Mouse (Mus musculus) CD4-positive, CD25-positive, alpha-beta regulatory T cell, adult 4 months (primary cell): ENCODE results near the gene Sh3glb2. TPM values are rescaled to one million over a fixed set of nuclear protein-coding genes. Genes with fewer than 3 reads are reported as not detected.

Experiments used
- ATAC-seq: one replicate; pipeline ENCODE4 v1.8.0; 2017
- polyA plus RNA-seq, 2 experiments: library from polyadenylated mRNA; unstranded; fragments of 100-300 nt; shearing (Covaris generic); gene quantifications; one replicate each; pipeline ENCODE4 v1.2.1; 2017

Gene Sh3glb2
- polyA plus RNA-seq = 100 to 1,000 TPM in 1 of 2 experiments, 10 to 100 TPM in 1; 86.1 to 129 TPM

DNA sequence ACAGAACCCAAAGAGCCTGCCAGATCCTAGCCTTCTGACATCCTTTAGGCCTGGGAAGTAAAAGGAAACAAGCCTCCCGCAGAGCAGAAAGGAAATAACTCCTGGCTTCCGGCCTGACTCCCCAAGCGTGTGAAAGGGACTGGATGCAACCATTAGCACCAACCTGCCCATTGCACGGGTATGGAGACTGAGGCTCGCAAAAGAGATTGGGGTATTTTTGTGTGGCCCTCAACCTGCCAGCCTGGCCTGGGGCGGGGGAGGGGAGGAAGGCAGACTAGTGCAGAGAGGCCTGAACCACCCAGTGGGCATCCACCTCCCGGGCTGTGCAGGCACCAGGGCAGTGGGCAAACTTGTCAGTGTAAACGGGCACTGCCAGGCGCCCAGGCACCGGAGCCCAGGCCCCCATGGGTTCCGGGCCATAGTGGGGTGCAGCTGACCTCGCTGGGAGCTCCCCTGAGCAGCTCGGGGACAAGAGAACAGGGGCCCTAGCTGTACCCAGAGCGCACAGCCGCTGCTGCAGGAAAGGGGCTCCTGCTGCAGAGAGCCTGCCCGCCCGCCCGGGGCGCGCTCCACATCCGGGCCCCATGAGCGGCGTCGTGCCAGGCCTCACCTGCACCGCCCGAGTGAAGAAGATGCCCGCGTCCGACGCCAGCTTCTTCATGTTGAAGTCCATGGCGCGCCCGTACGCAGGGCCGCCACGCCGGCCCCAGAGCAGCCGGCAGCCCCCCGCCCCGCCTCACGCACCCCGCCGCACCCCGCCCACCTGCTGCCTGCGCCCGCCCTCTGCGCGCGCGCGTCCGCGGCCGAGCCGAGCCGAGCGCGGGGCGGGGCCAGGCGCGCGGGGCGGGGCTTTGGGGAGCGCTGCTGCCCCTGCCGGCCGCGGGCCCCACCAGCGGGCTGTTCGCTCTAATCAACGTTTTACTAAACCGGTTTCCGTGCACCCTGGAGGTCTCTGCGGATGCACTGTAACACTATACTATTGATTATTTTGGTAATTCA lies at the start of gene Sh3glb2:
TSS of gene Sh3glb2 (minus strand) at position 805 of the 999 bp plus-strand sequence.
- peak; percentile 75 for ATAC-seq

DNA sequence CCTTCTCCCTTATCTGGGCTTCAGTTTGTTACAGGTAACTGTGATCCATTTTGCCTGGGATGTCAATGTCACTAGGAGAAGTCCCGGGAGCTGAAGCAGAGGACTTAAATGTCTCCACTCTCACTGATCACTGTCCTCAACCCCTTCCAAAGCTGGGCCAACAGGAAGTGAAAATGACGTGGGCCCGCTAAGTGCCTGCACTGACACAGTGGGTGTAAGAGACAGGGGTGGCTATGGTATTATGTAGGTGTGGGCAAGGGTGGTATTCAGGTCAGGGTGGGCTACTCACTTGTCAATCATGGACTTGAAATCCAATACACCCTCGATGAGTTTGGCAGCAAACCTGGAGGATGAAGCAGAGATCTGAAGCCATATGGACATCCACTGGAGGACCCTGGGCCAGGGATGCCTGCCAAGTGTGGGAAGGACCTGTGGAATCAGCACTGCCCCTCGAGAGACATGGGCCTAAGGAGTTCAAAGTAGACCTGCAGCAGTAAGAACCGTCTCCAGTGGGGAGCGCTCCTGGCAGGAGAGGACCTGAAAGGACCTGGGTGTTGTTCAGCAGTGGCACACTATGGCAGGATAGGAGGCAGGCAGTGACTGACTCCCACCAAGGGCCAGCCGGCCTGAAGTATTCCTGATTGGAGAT lies 49.4 kb upstream of the Sh3glb2 start:
- no peak for ATAC-seq

DNA sequence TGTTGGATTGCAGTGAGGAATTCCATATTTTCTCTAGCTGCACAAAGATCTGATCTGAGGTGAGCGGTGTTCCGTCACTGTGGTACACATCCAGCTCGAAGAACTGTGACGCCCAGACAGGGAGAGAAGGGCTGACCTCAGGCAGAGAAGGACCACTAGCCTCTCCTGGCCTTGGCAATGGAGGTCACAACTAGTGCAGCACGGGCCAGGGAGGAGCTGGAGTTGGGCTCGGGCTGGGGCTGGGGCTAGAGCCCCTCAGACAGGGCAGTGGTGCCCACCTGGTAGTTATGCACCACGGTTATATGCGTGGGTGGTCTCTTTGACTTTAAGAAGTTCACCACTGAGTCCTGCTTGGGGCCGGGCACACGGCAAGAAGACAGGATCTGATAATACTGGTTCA lies 48.6 kb upstream of the Sh3glb2 start:
- ATAC-seq = no peak

DNA sequence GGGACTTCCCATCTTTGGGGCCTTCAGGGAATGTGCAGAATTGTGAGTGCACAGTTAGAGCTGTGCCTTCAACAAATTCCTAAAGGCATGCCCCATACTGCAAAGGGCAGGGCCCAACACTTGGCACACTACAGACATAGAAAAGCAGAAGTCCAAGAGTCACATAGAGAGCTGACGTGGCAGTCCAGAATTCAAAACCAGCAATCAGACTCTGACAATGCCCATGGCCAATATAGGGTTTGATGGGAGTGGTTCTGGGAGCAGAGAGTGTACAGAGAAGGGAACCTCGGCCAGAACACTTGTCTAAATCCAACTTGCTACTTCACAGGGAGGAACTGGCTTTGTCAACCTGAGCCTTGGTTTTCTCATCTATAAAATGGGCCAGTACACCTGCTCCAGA lies 48.1 kb upstream of the Sh3glb2 start:
- ATAC-seq = no peak

DNA sequence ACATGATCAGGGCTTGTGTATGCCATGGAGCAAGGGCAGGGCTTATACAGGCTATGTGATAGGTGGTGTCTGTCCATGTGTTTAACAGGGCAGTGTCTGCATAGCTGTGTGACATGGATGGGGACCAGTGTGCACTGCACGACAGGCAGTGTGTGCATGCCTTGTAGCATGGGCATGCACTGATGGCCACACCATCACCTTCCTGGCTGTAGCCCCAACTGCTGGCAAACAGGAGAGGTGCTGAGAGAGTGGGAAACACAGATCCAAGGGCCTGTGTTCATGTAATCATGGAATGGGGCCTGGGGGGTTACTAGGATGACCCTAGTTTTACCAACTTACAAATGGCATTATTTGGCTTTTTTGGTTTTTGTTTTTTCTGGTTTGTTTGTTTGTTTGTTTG lies 44.7 kb upstream of the Sh3glb2 start:
- no peak for ATAC-seq

DNA sequence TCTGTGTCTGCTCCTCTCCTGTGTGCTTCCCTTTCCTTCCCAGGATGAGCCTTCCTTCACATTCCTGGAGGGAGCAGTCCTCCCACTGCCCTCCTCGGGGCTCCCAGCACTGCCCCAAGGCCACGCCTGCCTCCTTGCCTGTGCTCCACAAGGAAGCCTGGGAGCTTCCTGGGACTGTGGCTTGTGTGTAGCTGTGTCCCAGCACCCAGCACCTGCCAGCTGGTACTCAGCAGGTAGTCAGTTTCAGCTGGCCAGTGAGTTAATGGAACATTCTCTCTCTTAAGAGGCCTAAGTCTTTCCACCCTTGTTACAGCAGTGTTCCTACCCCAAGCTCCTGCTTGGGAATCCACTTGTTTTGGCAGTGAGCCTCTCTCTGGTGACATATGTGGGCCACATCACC lies 43.7 kb upstream of the Sh3glb2 start:
- ATAC-seq = no peak

DNA sequence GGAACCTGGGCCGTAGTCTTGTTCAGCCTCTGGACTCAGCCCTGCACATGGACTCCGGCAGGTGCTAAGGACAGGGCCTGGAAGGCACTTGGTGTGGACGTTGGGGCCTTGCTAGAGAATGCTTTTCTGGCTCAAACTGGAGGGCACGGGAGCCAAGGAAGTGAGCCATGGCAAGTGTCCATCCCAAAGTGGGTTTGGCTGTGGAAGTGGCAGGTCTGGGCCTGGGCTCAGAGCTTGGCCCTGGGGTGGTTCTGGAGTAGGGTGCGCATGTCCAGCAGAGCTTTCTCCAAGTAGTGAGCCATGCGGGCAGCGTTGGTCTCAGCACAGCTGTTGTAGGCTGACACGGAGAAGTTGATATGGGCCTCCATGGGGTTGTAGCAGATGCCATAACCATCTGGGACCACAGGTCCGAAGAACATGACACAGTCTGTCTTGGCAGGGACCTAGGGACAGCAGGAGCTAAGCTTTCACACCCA lies 43.3 kb upstream of the Sh3glb2 start:
- no peak for ATAC-seq

DNA sequence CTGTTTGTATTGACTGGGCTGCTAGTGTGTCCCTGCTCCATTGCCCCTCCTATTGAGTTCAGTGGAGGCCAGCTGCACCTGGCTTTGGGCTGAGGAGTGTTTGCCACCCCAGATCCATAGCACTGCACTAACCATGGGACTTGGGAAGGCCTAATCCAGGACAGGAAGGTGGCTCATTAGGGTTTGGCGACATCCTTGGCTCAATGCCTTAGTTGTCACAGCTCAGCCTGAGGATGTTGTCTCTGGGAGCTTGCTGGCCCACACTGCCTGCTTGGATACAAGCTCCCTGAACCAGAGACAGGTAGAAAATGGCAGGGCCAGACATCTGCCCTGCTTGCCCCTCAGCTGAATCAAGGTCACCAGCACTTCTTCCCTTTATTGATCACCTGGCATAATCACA lies 42.4 kb upstream of the Sh3glb2 start:
- ATAC-seq = no peak

DNA sequence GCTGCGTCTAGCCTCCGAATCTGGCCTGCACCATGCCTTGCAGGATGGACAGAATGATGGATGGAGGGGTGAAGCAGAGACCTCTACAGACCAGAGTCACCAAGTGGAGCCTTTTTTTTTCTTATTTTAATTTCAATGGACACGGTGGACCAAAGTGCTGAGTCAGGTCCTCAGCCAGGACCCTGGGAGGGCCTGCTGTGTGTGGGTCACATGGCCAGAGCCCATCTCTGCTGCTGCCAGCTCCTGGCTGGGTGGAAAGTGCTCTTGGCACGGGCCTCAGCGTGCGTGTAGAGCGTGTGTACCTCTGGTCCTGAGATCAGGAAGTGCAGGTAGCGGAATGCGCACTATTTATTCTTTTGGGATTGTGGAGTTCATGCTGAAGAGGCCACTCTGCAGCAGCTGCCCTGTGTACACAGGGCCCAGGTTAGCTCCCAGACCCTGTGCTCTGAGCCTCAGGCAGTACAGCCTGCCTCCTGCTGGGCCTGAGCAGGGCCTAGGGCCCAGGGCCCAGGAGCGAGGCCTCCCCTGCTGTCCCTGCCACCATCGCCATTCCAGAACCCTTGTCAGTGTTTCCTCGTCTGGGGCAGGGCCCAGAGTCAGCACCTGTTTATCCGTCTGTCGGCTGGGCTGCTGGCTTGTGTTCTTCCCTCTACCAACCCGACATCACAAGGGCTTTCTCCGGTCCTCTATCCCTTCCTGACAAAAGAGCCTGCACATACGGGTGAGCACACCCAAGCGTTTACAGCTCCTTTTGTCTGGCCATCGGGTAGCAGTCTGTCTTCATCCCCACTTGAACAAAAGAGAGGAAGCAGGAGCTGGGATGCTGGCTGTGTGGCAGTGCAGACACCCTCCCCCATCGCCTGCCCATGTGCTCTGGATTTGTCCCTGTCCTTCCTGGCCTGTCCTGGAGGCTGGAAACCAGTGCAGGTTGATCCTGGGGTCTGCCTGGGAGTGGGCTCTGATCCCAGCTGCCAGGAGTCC lies 40.3 kb upstream of the Sh3glb2 start:
- ATAC-seq = no peak

DNA sequence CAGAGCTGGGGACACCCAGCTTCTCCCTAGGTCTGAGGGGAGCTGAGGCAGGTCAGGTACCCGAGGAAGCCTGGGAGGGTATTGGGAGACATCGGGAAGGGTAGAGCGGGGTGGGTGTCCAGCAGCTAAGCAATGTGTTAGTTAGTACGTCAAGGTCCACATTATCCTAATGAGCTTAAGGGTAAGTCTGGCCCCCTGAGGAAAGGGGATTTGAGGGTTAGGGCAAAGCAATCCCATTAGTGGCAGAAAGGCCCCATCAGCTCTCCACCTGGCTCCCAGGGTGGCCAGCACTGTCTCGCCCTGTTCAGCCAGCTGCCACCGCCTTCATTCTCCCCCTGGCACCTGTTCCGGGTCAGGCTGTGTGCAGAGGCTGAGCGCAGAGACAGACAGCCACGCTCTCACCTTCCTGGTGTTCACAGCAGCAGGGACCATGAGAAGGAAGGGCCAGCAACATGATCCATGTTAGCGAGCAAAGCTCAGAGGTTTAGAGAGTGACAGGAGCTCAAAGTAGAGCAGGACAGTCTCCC lies 38.9 kb upstream of the Sh3glb2 start:
- ATAC-seq = no peak

DNA sequence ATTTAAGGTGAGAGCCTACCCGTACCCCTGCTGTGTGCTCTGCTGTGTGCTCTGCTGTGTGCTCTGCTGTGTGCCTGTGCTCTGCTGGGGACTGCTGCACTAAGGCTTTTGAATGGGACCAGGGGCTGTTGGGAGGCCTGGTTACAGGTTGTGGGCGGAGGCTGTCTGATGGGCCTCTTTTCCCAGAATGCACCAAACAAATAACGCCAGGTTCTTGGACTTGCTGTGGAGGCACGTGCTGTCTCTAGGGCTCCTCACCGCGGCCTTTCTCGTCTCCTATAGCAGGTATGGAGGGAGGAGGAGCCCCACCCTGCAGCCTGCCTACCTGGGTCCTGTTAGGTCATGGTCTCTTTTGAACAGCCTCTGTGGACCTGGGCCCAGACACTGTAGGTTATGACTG lies 37.1 kb upstream of the Sh3glb2 start:
- ATAC-seq = no peak

DNA sequence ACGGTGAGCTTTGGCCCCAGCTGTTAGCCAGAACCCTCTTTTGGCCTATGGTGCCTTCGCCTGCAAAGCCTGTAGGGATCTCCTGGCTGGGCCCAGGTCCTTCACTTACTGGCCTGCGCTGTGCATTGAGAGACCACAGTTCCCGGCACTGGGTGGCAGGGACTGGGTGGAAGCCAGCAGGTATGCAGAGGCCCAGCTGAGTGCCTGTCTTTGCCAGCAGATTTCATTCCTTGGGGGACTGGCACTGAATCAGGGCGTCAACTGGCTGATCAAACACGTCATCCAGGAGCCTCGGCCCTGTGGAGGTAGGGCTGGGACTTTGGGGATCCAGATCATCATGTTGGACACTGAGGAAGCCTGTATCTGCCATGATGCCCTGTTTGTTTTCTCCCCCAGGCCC lies 36.6 kb upstream of the Sh3glb2 start:
- no peak for ATAC-seq

DNA sequence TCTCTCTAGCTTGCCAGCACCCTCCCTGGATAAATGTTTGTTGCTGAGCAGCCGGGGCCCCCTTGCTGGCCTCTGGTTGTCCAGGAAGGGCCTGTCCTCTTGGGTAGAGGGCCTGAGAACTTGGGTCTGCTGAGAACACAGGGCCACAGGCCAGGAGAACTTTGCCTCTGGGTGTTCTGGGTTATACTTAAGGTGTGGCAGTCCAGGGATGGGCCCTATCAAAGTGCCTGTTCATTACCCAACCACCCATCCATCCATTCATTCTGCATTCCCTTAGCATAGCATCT lies 34.2 kb upstream of the Sh3glb2 start:
- no peak for ATAC-seq

DNA sequence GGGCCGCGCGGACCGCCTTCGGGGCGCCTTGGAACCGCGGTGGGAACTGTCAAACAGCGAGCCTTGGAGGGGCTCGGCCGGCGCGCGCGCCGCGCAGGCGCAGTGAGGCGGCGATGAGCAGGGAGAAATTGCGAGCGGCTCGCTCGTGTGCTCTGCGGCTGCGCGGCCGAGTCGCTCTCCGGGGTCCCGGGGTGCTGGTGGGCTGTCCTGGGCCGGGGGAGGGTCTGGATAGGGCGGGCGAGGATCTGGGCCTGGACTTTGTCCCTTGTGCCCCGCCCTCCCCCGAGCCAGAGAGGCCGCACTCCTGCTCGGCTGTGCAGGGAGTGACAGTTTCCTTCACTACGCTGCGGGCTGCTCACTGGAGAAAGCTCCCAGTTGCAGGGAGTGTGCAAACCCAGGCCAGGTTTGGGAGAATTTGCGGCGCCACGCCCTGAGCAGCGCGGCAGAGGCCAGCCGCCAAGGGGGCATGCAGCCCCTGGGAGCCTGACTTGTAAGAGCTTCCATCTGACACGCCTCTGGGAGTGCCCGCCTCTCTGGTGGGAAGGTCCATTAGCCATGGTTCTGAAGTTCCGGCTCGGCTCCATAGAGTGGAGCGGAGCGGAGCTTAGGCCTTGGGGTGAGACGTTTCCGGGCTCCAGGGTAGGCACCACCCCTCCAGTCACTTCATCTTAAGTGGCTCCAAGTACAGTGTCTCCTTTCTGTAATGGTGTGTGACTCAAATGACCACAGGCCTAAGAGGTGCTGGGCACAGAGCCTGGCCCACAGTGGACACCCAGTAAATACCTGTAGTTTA lies 33.6 kb upstream of the Sh3glb2 start:
- peak; percentile 26 for ATAC-seq

DNA sequence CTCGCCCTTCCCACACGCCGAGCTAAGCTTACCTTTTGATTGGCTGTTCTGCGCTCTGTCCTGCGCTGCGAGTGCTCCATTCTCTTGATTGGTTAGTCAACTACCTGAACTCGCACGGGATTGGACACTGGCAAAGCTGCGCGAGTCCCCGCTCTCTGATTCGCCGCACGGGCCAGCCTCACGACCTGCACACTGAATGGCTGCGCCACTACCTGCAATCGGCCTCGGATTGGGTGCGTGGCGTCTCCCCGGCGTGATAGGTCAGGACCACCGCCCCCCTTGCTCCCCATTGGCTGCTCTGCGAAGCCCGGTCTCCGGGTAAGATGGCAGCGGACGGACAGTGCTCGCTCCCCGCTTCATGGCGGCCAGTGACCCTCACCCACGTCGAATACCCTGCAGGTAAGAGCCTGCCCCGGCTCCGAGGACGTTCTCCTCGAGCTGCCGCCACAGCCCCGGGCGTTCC lies 33.0 kb upstream of the Sh3glb2 start, which contains the start of gene Dolpp1:
TSS of gene Dolpp1 (plus strand) at position 141 of the 463 bp plus-strand sequence.
- ATAC-seq = peak; percentile 96

DNA sequence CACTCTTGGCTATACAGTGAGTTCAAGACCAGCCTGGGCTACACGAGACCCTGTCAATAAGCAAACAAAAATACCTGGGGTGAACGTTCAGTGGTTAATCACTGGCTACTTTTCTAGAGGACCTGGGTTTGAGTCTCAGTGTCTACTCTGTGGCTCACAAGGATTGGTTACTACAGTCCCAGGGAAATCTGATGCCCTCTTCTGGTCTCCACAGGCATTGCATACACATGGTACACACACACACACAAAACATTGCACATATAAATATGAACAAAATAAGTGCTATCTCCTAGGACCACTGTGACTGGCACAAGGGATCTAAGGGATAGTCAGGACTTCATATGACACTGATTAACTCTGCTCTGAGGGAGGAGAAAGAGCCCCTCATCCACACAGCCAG lies 29.9 kb upstream of the Sh3glb2 start:
- ATAC-seq = no peak

DNA sequence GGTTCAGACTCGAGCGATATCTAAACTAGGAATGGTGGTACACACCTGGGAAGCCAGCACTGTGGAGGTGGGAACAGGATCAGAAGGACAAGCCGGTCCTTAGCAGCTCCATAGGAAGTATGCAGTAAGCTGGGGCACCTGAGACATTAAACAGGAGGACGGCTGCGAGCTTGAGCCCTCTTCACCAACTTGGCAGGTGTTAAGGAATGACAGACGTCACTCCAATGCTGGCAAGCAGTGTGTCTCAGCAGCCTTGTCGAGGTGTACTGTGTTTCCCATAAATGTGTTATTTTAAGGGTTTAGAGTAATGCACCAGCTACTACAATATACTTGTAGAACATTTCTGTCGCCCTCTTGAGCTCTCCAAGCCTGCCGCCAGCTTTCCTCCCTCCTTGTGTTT lies 27.8 kb upstream of the Sh3glb2 start:
- no peak for ATAC-seq

DNA sequence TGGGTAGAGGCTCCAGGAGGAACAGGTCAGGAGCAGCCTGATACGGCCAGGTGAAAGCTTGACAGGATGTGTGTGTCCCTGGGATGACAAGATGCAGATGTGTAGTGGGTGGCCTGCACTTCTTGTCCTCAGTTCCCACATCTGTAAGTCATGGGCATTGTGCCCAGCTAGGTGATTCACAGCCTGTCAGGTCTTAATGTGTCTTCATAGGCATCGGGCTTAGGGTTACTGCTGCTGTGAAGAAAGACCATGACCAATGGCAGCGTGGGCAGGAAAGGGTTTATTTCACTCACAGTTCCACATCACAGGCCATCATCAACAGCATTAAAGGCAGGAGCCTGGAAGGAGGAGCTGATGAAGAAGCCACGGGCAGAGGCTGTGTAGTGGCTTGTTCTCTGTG lies 26.5 kb upstream of the Sh3glb2 start:
- ATAC-seq = no peak

DNA sequence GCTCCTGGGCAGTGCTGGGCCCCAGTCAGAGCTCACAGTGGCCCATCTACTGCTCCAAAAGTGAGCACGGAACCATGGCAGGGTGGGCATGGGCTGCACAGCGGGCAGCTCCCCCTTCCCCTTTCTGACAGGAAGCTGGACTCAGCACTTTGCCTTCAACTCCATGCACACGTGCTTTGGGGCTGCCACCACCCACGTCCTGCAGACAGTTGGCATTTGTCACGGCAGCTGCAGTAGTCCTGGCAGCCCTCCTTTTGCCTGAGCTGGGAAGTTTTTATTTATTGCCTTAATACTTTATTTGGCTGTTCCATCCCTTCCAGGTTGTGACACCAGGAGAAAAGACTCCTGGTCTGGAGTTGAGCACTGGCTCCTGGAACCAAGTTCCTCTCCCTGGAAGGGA lies 25.7 kb upstream of the Sh3glb2 start:
- ATAC-seq = no peak

DNA sequence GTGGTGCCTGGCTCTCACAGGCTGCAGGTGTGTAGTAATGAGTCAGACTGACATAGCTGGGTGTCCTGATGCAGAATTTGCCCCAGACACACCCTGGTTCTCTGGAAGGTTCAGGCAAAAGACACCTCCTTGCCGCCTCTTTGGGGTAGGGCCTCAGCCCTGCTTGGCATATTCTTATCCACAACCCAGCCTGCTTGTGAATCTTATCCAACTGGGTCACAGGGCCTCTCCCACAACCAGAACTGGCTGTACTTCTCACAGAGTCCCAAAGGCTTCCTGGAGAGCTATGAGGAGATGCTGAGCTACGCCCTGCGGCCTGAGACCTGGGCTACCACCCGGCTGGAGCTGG lies 22.2 kb upstream of the Sh3glb2 start:
- ATAC-seq = no peak

DNA sequence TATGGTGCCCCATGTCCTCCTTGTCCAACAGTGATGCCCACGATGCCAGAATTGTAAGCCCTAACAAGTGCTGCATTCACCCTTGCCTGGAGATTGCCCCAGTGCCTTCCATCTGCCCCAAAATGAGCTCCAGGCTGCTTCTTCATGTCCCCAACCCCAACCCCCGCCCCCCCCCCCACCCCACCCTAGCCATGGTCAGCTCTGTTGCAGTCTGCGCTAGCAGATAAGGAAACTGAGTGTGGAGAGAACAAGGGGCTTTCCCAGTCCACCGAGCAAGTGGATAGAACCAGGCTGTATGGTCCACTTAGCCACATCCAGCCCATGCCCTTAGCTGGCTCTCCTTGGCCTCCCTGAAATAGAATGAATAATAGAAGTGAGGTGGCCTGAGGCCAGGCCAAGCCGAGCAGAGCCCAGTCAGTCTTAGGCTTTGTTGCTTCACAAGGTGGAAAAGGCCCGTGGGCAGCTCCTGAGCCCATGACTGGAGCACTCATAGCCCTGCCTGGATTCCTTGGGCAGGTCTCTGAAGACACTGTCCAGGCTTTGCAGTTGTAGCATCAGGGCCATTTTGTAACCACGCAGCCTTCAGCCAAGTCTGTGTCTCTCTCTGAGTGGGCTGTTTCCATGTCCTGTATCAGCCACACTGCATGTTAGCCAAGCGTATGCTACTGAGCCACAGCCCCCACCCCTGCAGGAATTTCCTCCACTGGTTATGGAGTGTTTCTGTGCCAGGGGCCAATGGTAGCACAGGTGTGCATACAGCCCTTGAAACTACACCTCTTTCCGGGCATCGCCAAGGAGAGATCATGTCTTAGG lies 21.6 kb upstream of the Sh3glb2 start:
- no peak for ATAC-seq
